Mouse (Mus musculus) ES-Bruce4 (cell line): ENCODE results near the gene Ssu2. TPM values are rescaled to one million over a fixed set of nuclear protein-coding genes. Genes with fewer than 3 reads are reported as not detected.

Source experiments
- H3K27ac ChIP-seq: 2 replicates; pipeline ENCODE4 v1.5.1; 2012; ENCODE audit warnings: low read length, inconsistent platforms; ENCODE audit not compliant: insufficient read depth
- H3K27me3 ChIP-seq: 2 replicates; pipeline ENCODE4 v1.6.1; 2012; ENCODE audit warnings: mild to moderate bottlenecking, low read length, inconsistent platforms; ENCODE audit not compliant: control insufficient read depth, poor library complexity, insufficient read depth, severe bottlenecking
- H3K36me3 ChIP-seq: 2 replicates; pipeline ENCODE4 v1.6.1; 2012; ENCODE audit warnings: inconsistent platforms, mild to moderate bottlenecking, low read length, moderate library complexity; ENCODE audit not compliant: control insufficient read depth, poor library complexity, insufficient read depth, severe bottlenecking
- H3K4me1 ChIP-seq: one replicate; pipeline ENCODE4 v1.8.1; 2011; ENCODE audit warnings: low read length; ENCODE audit not compliant: control insufficient read depth, insufficient read depth
- H3K4me3 ChIP-seq: 2 replicates; pipeline ENCODE4 v1.5.1; 2011; ENCODE audit warnings: low read depth, mild to moderate bottlenecking, low read length
- H3K9ac ChIP-seq: 2 replicates; pipeline ENCODE4 v1.6.1; 2012; ENCODE audit warnings: low read depth, mild to moderate bottlenecking, inconsistent platforms; ENCODE audit not compliant: poor library complexity, severe bottlenecking
- H3K9me3 ChIP-seq: replicated peaks from 2 replicates; pipeline ENCODE4 v1.6.1; 2012; ENCODE audit warnings: mild to moderate bottlenecking, low read length, inconsistent platforms; ENCODE audit not compliant: control insufficient read depth, poor library complexity, insufficient read depth, severe bottlenecking
- CTCF ChIP-seq: IDR thresholded peaks from one replicate; pipeline ENCODE4 v1.8.1; 2011; ENCODE audit warnings: low read depth, low read length
- EP300 ChIP-seq: IDR thresholded peaks from 2 replicates; pipeline ENCODE4 v1.6.1; 2011; ENCODE audit warnings: low read depth, low read length; ENCODE audit not compliant: insufficient read depth
- POLR2A ChIP-seq: IDR thresholded peaks from one replicate; pipeline ENCODE4 v1.8.1; 2011; ENCODE audit warnings: low read length; ENCODE audit not compliant: insufficient read depth
- polyA plus RNA-seq: library from polyadenylated mRNA; stranded (reverse); fragments of >200 nt; gene quantifications from 2 replicates; pipeline ENCODE4 v1.2.4, GENCODE M21; 2011; ENCODE audit warnings: low read depth; ENCODE audit not compliant: missing spikeins, insufficient read depth, insufficient read length

The Ssu2 gene
- polyA plus RNA-seq, 1 experiment, result not detected

- Histone ChIP-seq H3K4me1 (no peaks in the 10 kb centered on the region), H3K4me3 (no peak overlapping the region), H3K36me3 (no peaks in the 10 kb centered on the region), H3K27me3 (no peaks in the 10 kb centered on the region), H3K27ac (no peak overlapping the region), H3K9ac (no peak overlapping the region), H3K9me3 (no peaks in the 10 kb centered on the region)
- no peak for TF ChIP-seq POLR2A
- no peak for TF ChIP-seq CTCF
- TF ChIP-seq EP300, result no peak
These were observed 14.3 kb upstream of the Ssu2 start for GRCm38 (mm10) chr6:112401953-112402683.

- H3K9ac ChIP-seq, result no peak overlapping the region
- H3K4me3 ChIP-seq, result no peak overlapping the region
- H3K36me3 ChIP-seq, result no peaks in the 10 kb centered on the region
- no peaks in the 10 kb centered on the region for H3K9me3 ChIP-seq
- H3K4me1 ChIP-seq, result no peaks in the 10 kb centered on the region
- no peak for TF ChIP-seq CTCF
- TF ChIP-seq EP300, result no peak
- TF ChIP-seq POLR2A, result no peak
- H3K27me3 ChIP-seq, result no peaks in the 10 kb centered on the region
- no peak overlapping the region for H3K27ac ChIP-seq
These were observed 9.5 kb upstream of the Ssu2 start for GRCm38 (mm10) chr6:112397351-112397750.

DNA sequence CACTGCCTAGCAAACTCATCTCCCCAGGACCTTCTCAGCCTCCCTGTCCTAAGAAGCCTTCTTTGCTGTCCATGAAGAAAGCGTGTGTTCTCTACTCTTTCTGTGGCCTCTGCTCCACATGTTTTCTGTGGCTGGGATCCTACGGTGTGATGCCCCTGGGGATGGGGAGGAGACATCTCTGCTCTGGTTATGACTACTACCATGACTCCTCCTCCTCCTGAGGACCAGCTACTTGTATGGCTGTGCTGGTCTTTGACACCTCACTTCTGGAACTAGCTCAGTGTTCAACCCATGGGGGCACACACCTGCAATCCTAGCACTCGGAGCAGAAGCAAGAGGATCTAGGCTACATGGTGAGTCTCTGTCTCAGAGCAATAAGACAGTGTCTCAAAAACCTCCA lies 8.5 kb upstream of the Ssu2 start:
- no peak overlapping the region for H3K27ac ChIP-seq
- no peaks in the 10 kb centered on the region for H3K4me1 ChIP-seq
- no peak overlapping the region for H3K4me3 ChIP-seq
- no peak overlapping the region for H3K9ac ChIP-seq
- no peaks in the 10 kb centered on the region for H3K9me3 ChIP-seq
- no peaks in the 10 kb centered on the region for H3K27me3 ChIP-seq
- TF ChIP-seq EP300 (no peak), POLR2A (no peak), CTCF (no peak)
- H3K36me3 ChIP-seq, result no peaks in the 10 kb centered on the region

GRCm38 (mm10) chr6:112388385-112388784 lies 562 bp upstream of the Ssu2 start:
- Histone ChIP-seq H3K9me3 (no peaks in the 10 kb centered on the region), H3K4me1 (no peaks in the 10 kb centered on the region), H3K9ac (no peak overlapping the region), H3K36me3 (no peaks in the 10 kb centered on the region), H3K27me3 (no peaks in the 10 kb centered on the region), H3K4me3 (no peak overlapping the region), H3K27ac (no peak overlapping the region)
- no peak for TF ChIP-seq POLR2A

- H3K9me3 ChIP-seq, result no peaks in the 10 kb centered on the region
- no peak overlapping the region for H3K27ac ChIP-seq
- H3K4me3 ChIP-seq, result no peak overlapping the region
- TF ChIP-seq POLR2A (no peak), EP300 (no peak), CTCF (no peak)
- H3K27me3 ChIP-seq, result no peaks in the 10 kb centered on the region
- no peaks in the 10 kb centered on the region for H3K36me3 ChIP-seq
- no peak overlapping the region for H3K9ac ChIP-seq
- no peaks in the 10 kb centered on the region for H3K4me1 ChIP-seq
These were observed 1.6 kb downstream of the Ssu2 start for GRCm38 (mm10) chr6:112386260-112386659.

GRCm38 (mm10) chr6:112382990-112383685 lies 4.7 kb downstream of the Ssu2 start:
- Histone ChIP-seq H3K4me1 (no peaks in the 10 kb centered on the region), H3K9me3 (no peaks in the 10 kb centered on the region), H3K4me3 (no peak overlapping the region), H3K36me3 (no peaks in the 10 kb centered on the region), H3K27ac (no peak overlapping the region), H3K27me3 (no peaks in the 10 kb centered on the region), H3K9ac (no peak overlapping the region)
- TF ChIP-seq EP300, result no peak
- no peak for TF ChIP-seq CTCF
- no peak for TF ChIP-seq POLR2A
